Mouse (Mus musculus) MEL-GATA-1-ER (cell line): ENCODE results near the gene Mageb16.

Source experiments
- DNase-seq: peaks from one replicate; pipeline ENCODE4 v3.0.0-alpha.2; 2012; ENCODE audit warnings: low read depth; ENCODE audit errors: extremely low read depth

Gene Mageb16

DNA sequence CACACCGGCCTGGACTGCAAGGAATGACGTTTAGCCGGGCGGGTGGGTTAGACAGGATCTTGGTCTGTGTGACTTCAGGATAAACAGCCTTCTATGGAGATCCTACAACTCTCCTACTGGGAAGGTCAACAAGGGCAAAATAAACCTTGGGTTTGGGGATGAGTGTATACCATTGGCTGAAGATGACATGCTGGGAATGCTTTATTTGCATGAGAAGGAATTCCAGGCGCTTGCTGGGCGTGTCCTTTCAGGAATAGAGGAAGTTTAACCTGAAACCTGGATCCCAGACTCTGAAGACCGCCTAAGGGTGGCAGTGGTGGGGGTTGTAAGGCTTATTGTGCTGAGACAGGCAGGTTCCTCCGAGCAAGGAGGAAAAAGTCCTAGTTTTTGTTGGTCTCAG is at the start of gene Mageb16:
Mageb16 (minus strand) TSS at position 25 of the 400 bp plus-strand sequence.
- DNase-seq = no peak

DNA sequence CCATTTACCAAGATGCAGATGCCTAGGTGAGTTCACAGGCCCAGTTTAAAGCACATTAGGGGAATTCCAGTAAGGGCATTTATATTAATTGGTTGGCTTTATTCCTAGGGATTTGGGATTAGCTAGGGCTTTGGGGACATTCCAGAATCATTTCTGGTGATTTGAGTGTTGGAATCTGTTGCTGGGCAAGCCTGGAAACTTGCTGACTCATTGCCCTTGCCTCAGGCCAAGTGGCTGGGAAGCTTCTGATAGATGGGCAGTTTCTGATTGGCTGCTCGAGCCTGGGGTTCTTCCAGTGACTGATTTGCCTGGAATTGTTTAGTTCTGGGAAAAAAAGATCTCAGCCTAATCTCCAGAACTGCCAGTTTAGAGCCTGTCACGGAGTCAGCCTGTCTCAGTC is 20.1 kb downstream of the Mageb16 start:
- DNase-seq = no peak

DNA sequence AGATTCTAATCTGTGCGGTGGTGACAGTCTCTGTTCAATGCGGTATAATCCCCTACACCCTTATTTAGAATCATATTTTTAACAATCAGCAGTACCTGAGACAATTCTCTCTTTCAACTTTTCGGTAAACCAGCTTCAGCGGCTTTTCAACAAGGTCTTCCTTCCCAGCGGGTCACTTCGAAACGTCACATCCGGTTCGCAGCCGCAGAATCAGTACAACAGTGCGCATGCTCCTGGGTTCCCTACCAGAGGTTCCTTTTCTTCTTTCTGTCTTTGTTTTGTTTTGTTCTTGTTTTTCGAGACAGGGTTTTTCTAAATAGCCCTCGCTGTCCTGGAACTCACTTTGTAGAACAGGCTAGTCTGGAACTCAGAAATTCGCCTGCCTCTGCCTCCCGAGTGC is 35.8 kb downstream of the Mageb16 start:
- no peak for DNase-seq

DNA sequence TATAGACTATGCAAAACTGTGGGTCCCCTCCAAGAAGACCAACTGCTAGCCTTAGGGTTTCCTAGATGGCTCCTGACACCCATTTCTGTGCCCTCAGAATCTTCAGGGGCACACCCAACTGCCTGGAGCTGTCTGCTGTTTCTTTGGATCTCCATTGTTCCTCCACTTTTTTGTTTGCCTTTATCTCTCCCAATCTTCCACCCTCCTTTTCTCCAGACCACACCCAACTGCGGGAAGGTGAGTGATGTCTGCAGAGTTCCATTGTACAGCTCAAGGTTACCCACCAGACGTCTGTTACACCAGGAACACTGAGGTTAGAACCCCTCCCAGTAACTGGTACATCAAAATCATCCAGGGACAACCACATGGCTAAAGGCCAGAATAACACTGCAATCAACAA is 64.8 kb downstream of the Mageb16 start:
- no peak for DNase-seq
